Mouse (Mus musculus): Measurements from ENCODE around the gene Atp13a3.

DNA sequence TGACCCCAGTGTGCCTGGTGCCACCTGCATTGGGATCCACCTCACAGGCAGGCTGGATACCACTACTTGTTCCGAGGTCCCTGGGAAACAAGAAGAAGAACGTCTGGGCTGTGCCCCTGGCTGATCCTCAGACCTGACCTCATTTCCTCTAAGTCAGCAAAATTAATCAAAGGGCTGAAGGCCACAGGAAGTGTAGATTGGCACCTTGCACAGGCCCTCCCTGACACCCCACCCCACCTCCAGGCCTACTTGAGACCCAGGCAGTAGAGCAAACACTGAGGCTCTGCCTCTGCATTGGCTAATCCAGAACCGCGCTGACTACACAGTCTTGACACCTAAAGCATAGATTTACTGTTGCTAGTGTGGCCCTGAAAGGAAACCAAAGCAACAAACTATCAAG is 140.2 kb downstream of the Atp13a3 start:
- TF ChIP-seq CTCF (conservative IDR thresholded peaks at IDR 0.05; ENCODE audit: insufficient read depth, insufficient read length, low read depth, low read length), result no peak
- TF ChIP-seq POLR2A (IDR thresholded peaks at IDR 0.05; ENCODE audit: low read depth, low read length), result no peak

Data from kidney, adult 2 months (tissue).